Mouse (Mus musculus) thymus, adult 2 months (tissue): ENCODE data around the gene Tex52. TPM values are rescaled to one million over a fixed set of nuclear protein-coding genes. Genes with fewer than 3 reads are reported as not detected.

Experiments
- DNase-seq: peaks from one replicate; pipeline ENCODE4 v3.0.0; 2021
- H3K27ac ChIP-seq: fragments of 200-500 bp; 2 replicates; pipeline ENCODE4 v1.5.1; 2012; ENCODE audit warnings: low read length, control low read depth; ENCODE audit not compliant: control insufficient read depth, insufficient read depth
- H3K27me3 ChIP-seq: fragments of 200-500 bp; 2 replicates; pipeline ENCODE4 v1.6.1; 2012; ENCODE audit warnings: mild to moderate bottlenecking, low read length, moderate library complexity, mixed read lengths; ENCODE audit not compliant: control insufficient read depth, insufficient read depth
- H3K36me3 ChIP-seq: fragments of 200-500 bp; 2 replicates; pipeline ENCODE4 v1.6.1; 2012; ENCODE audit warnings: mild to moderate bottlenecking, low read length, moderate library complexity; ENCODE audit not compliant: control insufficient read depth, insufficient read depth
- H3K4me1 ChIP-seq: fragments of 200-500 bp; replicated peaks from 2 replicates; pipeline ENCODE4 v1.6.1; 2012; ENCODE audit warnings: low read length; ENCODE audit not compliant: control insufficient read depth, insufficient read depth
- H3K4me3 ChIP-seq: fragments of 200-500 bp; 2 replicates; pipeline ENCODE4 v1.5.1; 2012; ENCODE audit warnings: mild to moderate bottlenecking, low read length, control low read depth, moderate library complexity; ENCODE audit not compliant: control insufficient read depth, insufficient read depth
- CTCF ChIP-seq: fragments of 200-500 bp; IDR thresholded peaks from 2 replicates; pipeline ENCODE4 v1.5.1; 2012; ENCODE audit warnings: mild to moderate bottlenecking, control low read depth, low read length, moderate library complexity, borderline replicate concordance; ENCODE audit not compliant: control insufficient read depth, poor library complexity, insufficient read depth; ENCODE audit errors: extremely low read depth
- POLR2A ChIP-seq: fragments of 200-500 bp; IDR thresholded peaks from 2 replicates; pipeline ENCODE4 v1.6.1; 2012; ENCODE audit warnings: mild to moderate bottlenecking, low read length, control low read depth, moderate library complexity; ENCODE audit not compliant: control insufficient read depth, poor library complexity, insufficient read depth; ENCODE audit errors: extremely low read depth
- WGBS: fragments of 180-500 bp; shearing (Covaris S2); methylation state at CpG from one replicate; pipeline ENCODE4 v1.1.7; 2018; 5-methylcytosine and 5-hydroxymethylcytosine counted together
- polyA plus RNA-seq: library from polyadenylated mRNA; depleted of rRNA; stranded (reverse); fragments of >200 nt; gene quantifications from 2 replicates; pipeline ENCODE4 v1.2.3, GENCODE M21; 2012

The Tex52 gene
- polyA plus RNA-seq, 1 experiment, result 1.2 TPM

GRCm38 (mm10) chr6:128411115-128411514, 35.9 kb downstream of the Tex52 start:
- TF ChIP-seq POLR2A, result no peak
- no peak for TF ChIP-seq CTCF
- no peaks in the 10 kb centered on the region for H3K27me3 ChIP-seq
- DNase-seq, result peak; percentile 80
- no peak overlapping the region for H3K27ac ChIP-seq
- H3K36me3 ChIP-seq, result peaks cover 25% of the 10 kb centered on the region
- H3K4me1 ChIP-seq, result no peaks in the 10 kb centered on the region
- H3K4me3 ChIP-seq, result no peak overlapping the region
- 42% methylated on average over 3 of the region's 3 CpGs for WGBS

GRCm38 (mm10) chr6:128416169-128416568, 40.9 kb downstream of the Tex52 start:
- Histone ChIP-seq H3K27me3 (no peaks in the 10 kb centered on the region), H3K4me3 (no peak overlapping the region), H3K36me3 (peaks cover 6% of the 10 kb centered on the region; the same call in 1 of the 2 replicates), H3K4me1 (no peaks in the 10 kb centered on the region), H3K27ac (no peak overlapping the region)
- TF ChIP-seq CTCF, result no peak
- no peak for TF ChIP-seq POLR2A
- no peak for DNase-seq
- 95% methylated on average over 5 of the region's 5 CpGs for WGBS

- Histone ChIP-seq H3K27ac (no peak overlapping the region), H3K4me1 (no peaks in the 10 kb centered on the region), H3K36me3 (no peaks in the 10 kb centered on the region), H3K4me3 (no peak overlapping the region), H3K27me3 (no peaks in the 10 kb centered on the region)
- DNase-seq, result no peak
- TF ChIP-seq CTCF, result no peak
- no peak for TF ChIP-seq POLR2A
- 98% methylated on average over 1 of the region's 1 CpGs for WGBS
Measured at GRCm38 (mm10) chr6:128418076-128418475, 42.8 kb downstream of the Tex52 start.

- no peaks in the 10 kb centered on the region for H3K36me3 ChIP-seq
- peaks cover 2% of the 10 kb centered on the region for H3K4me1 ChIP-seq
- no peaks in the 10 kb centered on the region for H3K27me3 ChIP-seq
- H3K4me3 ChIP-seq, result no peak overlapping the region
- TF ChIP-seq CTCF, result no peak
- TF ChIP-seq POLR2A, result no peak
- no peak for DNase-seq
- H3K27ac ChIP-seq, result no peak overlapping the region
- WGBS, result 80% methylated on average over 2 of the region's 2 CpGs
Measured at GRCm38 (mm10) chr6:128421036-128421435, 45.8 kb downstream of the Tex52 start.

GRCm38 (mm10) chr6:128421480-128421879, 46.2 kb downstream of the Tex52 start:
- Histone ChIP-seq H3K36me3 (no peaks in the 10 kb centered on the region), H3K27me3 (no peaks in the 10 kb centered on the region), H3K4me1 (peaks cover 2% of the 10 kb centered on the region), H3K4me3 (no peak overlapping the region), H3K27ac (no peak overlapping the region)
- DNase-seq, result no peak
- 93% methylated on average over 3 of the region's 3 CpGs for WGBS
- TF ChIP-seq POLR2A (no peak), CTCF (no peak)

GRCm38 (mm10) chr6:128423496-128424268, 48.4 kb downstream of the Tex52 start:
- Histone ChIP-seq H3K27me3 (no peaks in the 10 kb centered on the region), H3K4me1 (peaks cover 2% of the 10 kb centered on the region), H3K36me3 (no peaks in the 10 kb centered on the region), H3K27ac (no peak overlapping the region), H3K4me3 (no peak overlapping the region)
- TF ChIP-seq POLR2A (no peak), CTCF (no peak)
- DNase-seq, result no peak
- 42% methylated on average over 15 of the region's 16 CpGs for WGBS

- TF ChIP-seq POLR2A (peak; percentile 83), CTCF (peak; percentile 45; the same call in 1 of the 2 replicates)
- H3K27me3 ChIP-seq, result no peaks in the 10 kb centered on the region
- WGBS, result under 1% methylated on average over 42 of the region's 42 CpGs
- peak; percentile 92 for DNase-seq
- H3K4me1 ChIP-seq, result peaks cover 2% of the 10 kb centered on the region
- peak within 1 kb of the TSS; percentile 56 for H3K4me3 ChIP-seq
- H3K36me3 ChIP-seq, result no peaks in the 10 kb centered on the region
- H3K27ac ChIP-seq, result peak within 1 kb of the TSS; percentile 31
Measured at GRCm38 (mm10) chr6:128424269-128425019, 49.2 kb downstream of the Tex52 start, which contains the start of gene Itfg2. TSS of gene Itfg2 (minus strand) at chr6:128424931.
